Mouse (Mus musculus): Measurements from ENCODE around the gene Zfp668.
A peak's percentile ranks its signal among the peaks of the same experiment; 100 is the strongest.

The Zfp668 gene

DNA sequence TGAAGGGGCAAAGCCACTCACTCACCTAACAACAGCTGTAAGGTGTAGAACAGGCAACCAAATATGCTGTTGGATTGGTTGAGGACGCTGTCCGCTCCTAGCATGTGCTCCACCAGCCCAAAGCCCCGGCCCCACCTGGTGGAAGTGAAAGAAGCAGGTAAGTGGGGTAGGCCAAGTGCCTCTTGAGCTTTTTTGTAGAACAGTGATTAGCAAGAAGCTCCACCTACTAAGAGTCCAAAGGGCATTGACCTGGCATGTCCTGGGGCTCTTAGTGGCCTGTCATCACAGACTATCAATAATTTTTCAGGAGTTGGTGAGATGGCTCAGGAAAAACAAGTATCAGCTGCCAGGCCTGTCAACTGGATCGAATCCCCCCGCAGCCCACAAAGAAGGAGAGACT is 17.9 kb upstream of the Zfp668 start:
- no peak for DNase-seq

DNA sequence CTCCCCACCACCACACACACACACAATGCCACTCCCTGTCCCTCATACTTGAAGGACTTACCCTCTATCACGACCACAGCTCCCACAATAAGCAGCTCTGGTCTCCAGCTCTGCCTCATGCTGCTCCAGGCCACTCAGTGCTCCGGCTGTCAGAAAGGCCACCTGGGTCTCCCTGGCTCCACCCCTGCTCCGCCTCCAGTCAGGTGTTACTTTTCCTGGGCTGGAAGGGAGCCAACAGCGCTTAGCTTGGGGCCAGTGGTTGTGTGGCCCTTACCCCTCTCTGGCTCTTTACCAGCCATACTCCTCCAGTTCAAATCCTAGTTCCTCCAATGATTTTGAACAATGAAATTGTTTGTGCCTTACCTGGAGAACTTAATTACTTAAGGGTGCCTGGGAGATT is 14.2 kb upstream of the Zfp668 start, which contains the start of gene Prss53:
TSS of gene Prss53 (minus strand) at position 173 of the 400 bp plus-strand sequence.
- DNase-seq = no peak

GRCm38 (mm10) chr7:127888821-127889220 is 12.2 kb upstream of the Zfp668 start:
- DNase-seq = no peak

- DNase-seq = no peak
Measured at GRCm38 (mm10) chr7:127887781-127888180, 11.2 kb upstream of the Zfp668 start.

DNA sequence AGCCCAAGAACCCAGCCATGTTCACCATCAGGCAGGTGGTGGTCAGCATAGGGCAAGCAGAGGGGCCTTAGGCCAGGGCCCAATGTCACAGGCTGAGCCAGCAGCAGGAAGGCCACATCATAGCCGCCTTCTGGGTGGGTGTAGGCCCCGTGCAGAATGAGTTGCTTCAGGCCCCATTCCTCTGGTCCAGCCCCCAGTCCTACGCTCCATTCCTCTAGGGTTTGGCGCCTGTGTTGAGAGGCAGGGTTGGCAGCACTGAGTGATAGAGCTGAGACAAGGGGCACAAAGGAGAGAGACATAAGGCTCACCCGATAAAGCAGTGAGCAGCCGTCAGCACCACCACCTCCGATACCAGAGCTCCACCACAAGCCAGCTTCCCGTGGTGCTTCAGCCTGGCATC is 10.6 kb upstream of the Zfp668 start:
- DNase-seq = no peak

- no peak for DNase-seq
Measured at GRCm38 (mm10) chr7:127886551-127886950, 9.9 kb upstream of the Zfp668 start.

DNA sequence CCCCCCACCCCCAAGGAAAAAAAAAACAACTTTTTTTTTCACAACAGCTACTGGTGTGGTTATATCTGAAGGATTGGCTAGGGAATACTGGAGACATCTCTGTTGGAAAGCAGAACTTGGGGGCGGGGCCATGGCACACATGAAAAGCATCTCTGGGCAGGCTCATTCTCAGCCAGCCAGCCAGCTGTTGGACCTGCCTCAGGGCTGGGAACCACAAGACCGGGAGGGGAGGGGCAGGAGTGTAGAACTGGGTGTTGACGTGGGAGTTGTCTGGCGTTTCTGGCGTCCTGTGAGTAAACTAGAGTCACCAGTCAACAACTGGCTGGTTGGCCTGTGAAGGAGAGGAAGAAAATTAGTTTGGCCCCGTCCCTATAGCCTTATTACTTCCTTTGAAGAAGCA is 9.3 kb upstream of the Zfp668 start:
- DNase-seq = no peak

- DNase-seq = no peak
Measured at GRCm38 (mm10) chr7:127880431-127880830, 3.8 kb upstream of the Zfp668 start.

DNA sequence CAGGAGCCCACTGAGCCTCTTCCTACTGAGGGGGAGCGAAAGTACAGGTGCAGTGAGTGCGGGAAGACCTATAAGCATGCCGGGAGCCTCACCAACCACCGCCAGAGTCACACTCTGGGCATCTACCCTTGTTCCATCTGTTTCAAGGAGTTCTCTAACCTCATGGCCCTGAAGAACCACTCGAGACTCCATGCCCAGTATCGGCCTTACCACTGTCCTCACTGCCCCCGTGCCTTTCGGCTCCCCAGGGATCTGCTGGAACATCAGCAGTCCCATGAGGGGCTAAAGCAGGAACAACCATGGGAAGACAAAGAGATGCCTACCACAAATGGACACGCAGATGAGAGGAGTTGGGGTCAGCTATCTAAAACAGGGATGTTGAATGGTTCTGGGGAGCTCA is 2.7 kb upstream of the Zfp668 start:
- DNase-seq = no peak

GRCm38 (mm10) chr7:127876041-127876466 is 574 bp downstream of the Zfp668 start, which contains the start of gene Zfp646:
Gene Zfp646, plus strand, starts transcription at chr7:127876221.
- peak; percentile 82 for DNase-seq

DNA sequence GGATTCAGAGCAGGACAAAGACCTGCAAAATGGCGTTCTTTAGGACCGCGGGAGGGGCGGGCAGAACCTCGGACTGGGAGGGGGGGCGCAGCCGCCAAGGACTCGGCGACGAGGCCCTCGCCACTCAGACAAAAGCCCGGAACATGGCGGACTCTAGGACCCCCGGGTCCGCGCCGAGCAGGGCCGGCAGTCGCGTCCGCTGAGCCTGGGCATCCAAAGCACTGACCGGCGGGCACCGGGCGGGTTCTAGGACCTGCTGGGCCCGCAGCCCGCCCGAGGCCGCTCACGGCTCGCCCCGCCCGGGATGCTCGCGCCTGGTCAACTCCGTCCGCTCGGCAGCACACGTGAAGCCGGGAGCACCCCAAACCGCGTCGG is 1.0 kb downstream of the Zfp668 start:
- peak; percentile 92 for DNase-seq

GRCm38 (mm10) chr7:127874812-127875626 is 1.6 kb downstream of the Zfp668 start:
- no peak for DNase-seq

- DNase-seq = no peak
Measured at GRCm38 (mm10) chr7:127870136-127870821, 6.3 kb downstream of the Zfp668 start.

DNA sequence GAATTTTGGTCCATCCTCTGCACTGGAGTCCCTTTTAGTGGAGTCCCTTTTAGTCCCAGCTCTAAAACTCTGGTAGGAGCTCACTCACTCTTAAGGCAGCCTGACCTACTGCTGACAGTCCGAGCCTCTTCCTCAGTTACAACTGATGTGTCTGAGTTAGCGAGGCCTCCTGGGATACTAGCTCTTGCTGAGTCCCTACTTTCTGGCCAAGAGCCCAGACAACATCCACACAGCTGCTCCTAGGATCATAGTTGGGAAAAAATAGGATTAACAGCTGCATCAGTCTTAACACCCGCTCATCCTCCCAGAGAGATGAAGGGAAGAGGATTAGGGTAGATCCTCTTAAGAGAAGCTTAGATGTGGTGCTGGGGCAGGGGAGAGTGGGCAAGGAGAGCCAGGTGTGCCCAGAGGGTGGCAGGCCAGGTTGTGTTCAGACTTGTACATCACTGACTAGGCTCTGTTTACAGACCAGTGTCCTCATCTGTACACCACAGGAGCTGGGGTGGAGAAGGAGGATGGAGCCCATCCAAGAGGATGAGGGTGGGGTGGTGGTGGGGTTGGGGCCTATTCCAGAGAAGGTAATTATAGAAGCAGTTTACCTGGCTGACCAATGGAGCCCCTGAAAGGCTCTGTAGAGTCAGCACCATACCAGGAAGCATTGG is 7.3 kb downstream of the Zfp668 start:
- no peak for DNase-seq

- no peak for DNase-seq
Measured at GRCm38 (mm10) chr7:127867641-127868040, 9.0 kb downstream of the Zfp668 start.

DNA sequence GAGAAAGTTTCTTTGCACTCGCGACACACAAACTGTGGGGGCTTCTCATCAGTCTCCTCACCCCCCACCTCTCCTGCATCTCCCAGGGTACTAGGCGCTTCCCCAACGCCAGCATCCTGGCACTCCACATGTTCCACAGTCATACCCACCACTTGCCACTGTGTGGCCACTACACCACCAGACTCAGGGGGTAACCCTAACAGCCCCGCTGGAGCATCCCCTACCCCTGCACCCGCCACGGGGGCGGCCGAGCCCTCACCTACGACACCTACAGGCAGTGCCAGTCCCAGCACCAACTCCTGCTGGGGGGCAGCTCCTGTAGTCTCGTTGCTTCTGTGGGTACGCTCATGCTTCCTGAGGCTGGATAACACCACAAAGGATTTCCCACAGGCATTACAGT is 10.2 kb downstream of the Zfp668 start:
- no peak for DNase-seq

GRCm38 (mm10) chr7:127858258-127858657 is 18.4 kb downstream of the Zfp668 start:
- DNase-seq = no peak

GRCm38 (mm10) chr7:127850906-127851305 is 25.7 kb downstream of the Zfp668 start:
- DNase-seq = no peak

- DNase-seq = no peak
Measured at GRCm38 (mm10) chr7:127849973-127850875, 26.4 kb downstream of the Zfp668 start.

DNA sequence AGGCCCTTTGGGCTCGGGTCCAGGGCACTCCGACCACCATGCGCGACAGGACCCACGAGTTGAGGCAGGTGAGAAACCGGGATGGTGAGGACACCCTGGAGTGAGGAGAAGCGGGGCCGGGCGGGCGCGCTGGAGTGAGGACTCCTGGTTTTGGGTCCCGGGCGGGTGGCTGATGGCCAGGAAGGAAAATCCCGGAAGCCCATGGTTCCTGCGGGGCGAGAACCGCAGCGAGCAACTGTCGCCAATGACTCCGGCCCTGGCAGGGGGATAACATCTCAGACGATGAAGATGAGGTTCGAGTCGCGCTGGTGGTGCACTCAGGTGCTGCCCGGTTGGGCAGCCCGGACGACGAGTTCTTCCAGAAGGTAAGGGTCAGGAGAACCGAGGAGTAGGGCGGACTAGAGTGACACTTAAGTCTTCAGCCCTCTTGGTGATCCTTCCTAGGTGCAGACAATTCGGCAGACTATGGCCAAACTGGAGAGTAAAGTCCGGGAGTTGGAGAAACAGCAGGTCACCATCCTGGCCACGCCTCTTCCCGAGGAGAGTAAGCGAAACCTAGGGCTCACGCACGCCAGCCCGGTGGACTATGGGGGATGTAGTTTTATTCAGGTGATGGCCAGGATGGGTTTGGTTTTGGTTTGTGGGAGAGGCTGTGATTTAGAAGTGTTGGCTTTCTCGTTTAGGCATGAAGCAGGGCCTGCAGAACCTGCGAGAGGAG is 34.5 kb downstream of the Zfp668 start:
- DNase-seq = peak; percentile 82

DNA sequence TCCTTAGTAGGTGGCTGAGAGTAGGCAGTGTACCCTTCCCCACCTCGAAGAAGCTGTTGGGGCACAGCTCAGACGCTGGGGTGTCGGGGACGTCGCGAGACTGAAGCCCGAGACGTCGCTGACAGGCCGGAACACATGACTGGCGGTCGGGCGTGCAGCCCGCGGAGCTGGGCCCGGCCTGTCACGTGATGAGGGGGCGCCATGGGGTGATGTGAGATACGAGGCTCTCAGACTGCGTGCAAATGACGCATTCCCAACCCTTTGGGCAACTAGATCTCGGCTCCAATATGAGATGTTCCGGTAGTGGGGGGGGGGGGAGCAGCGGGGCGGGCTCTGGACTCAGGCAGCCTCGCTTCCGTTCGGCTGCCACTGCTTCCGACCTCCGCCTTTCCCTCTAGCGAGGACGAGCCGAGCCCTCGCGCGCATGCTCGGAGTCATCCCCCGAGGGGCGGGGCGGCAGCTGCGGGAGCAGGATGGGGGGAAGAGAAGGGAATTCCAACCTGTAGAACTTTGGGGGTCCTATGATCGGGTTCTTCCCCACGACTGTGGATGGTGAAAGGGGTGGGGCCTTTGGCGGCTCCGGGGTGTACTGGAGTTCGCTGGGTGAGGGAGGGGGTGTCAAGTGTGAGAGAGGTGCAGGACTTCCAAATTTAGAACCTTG is 35.2 kb downstream of the Zfp668 start:
- DNase-seq = peak; percentile 93

Data from thymus, postnatal 4 days (tissue).